ENCODE assay signal across 7 mouse cellular contexts in the genomic region with DNA sequence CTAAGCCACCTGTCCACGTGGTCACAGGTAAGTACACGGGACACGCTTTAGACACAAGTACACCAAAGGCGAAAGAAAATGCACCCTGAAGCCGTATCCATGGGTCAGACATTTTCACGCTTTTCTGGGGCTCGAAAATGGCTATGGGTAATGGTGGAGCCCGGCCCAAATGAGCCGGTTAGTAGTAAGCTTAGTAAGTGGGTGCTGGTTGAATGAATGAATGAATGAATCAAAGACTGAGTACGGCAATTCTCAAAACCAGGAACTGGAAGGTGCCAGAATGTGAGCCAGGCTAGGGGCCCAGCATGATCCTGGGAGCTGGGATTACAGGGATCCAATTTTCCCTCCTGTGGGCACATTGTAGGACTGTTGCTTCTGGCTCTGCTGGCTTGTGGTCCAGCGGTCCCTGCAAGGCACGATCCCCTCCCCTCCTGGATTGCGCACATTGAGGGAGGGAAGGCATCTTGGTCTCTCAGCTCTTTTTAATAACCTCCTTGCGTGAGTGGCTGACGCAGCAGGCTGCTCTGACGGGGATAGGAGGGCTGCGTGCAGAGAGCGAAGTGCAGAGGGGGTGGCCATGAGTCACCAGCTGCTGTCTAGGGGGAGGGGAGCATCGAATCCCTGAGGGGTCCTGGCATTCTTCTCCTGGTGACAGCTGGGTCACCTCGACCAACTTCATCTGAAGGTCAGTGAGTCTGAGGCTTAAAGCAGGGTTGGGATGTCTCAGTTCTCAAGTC. TPM values are rescaled to one million over a fixed set of nuclear protein-coding genes. Genes with fewer than 3 reads are reported as not detected.
DNase-seq lines count a peak whose midpoint lies in the region; ATAC-seq and TF ChIP-seq lines count a peak whose summit lies in the region.

A gene (plus strand): TSS at position 594 of the 737 bp plus-strand sequence.

- H3K4me3 ChIP-seq in G1E (ENCODE audit: low read depth, low read length), result peak within 1 kb of the TSS; percentile 72
- peak within 1 kb of the TSS; percentile 96 for H3K4me3 ChIP-seq in forebrain, embryonic 10.5 days
- H3K4me3 ChIP-seq in heart, postnatal 0 days (ENCODE audit: low read depth, low read length), result peak within 1 kb of the TSS; percentile 45
- H3K4me3 ChIP-seq in liver, postnatal 0 days (ENCODE audit: low read depth, low read length), result peak within 1 kb of the TSS; percentile 44

- H3K36me3 ChIP-seq in G1E (replicated peaks), result peaks cover 15% of the 10 kb centered on the region
- peaks cover 17% of the 10 kb centered on the region for H3K36me3 ChIP-seq in forebrain, embryonic 10.5 days (replicated peaks)
- H3K36me3 ChIP-seq in heart, postnatal 0 days (replicated peaks; ENCODE audit: control insufficient read depth, insufficient read depth, low read length), result peaks cover 10% of the 10 kb centered on the region
- H3K36me3 ChIP-seq in liver, postnatal 0 days (replicated peaks; ENCODE audit: insufficient read depth, low read length), result peaks cover 10% of the 10 kb centered on the region

- H3K4me1 ChIP-seq in G1E (ENCODE audit: insufficient read depth, low read depth, low read length), result peaks cover 86% of the 10 kb centered on the region
- H3K4me1 ChIP-seq in forebrain, embryonic 10.5 days, result peaks cover 85% of the 10 kb centered on the region
- peaks cover 51% of the 10 kb centered on the region for H3K4me1 ChIP-seq in heart, postnatal 0 days (ENCODE audit: control insufficient read depth, insufficient read depth)
- H3K4me1 ChIP-seq in liver, postnatal 0 days (ENCODE audit: insufficient read depth), result peaks cover 73% of the 10 kb centered on the region

- peak within 1 kb of the TSS; percentile 56 for H3K9ac ChIP-seq in heart, postnatal 0 days (replicated peaks; ENCODE audit: low read depth, low read length)
- peak within 1 kb of the TSS; percentile 52 for H3K9ac ChIP-seq in liver, postnatal 0 days (replicated peaks)

- 18% methylated on average over 20 of the region's 20 CpGs for WGBS in forebrain, embryonic 10.5 days
- WGBS in heart, postnatal 0 days, result 13% methylated on average over 20 of the region's 20 CpGs
- 25% methylated on average over 20 of the region's 20 CpGs for WGBS in liver, postnatal 0 days (ENCODE audit: insufficient replicate concordance)

- TF ChIP-seq EP300 in heart, postnatal 0 days (IDR thresholded peaks at IDR 0.05; ENCODE audit: low read depth), result no peak
- no peak for TF ChIP-seq EP300 in liver, postnatal 0 days (IDR thresholded peaks at IDR 0.05; ENCODE audit: low read depth)

- H3K27ac ChIP-seq in forebrain, embryonic 10.5 days, result peak within 1 kb of the TSS; percentile 100
- H3K27ac ChIP-seq in heart, postnatal 0 days (ENCODE audit: low read depth), result peak within 1 kb of the TSS; percentile 88
- peak within 1 kb of the TSS; percentile 52; the same call in 1 of the 2 replicates for H3K27ac ChIP-seq in liver, postnatal 0 days (ENCODE audit: low read depth)

- no peak for TF ChIP-seq CTCF in G1E (IDR thresholded peaks at IDR 0.05; ENCODE audit: low read depth, low read length)
- TF ChIP-seq CTCF in heart, postnatal 0 days (IDR thresholded peaks at IDR 0.05; ENCODE audit: low read depth), result no peak
- no peak for TF ChIP-seq CTCF in liver, postnatal 0 days (IDR thresholded peaks at IDR 0.05; ENCODE audit: low read depth)

- ATAC-seq in G1E (ENCODE audit: extremely low read depth, insufficient number of reproducible peaks, low FRiP score, poor library complexity, severe bottlenecking), result no peak
- peak; percentile 5; the same call in 1 of the 2 replicates for ATAC-seq in heart, postnatal 0 days (ENCODE audit: insufficient read depth, low read depth)
- no peak for ATAC-seq in liver, postnatal 0 days

- no peaks in the 10 kb centered on the region; the same call in 1 of the 2 replicates for H3K27me3 ChIP-seq in G1E (ENCODE audit: insufficient read depth, low read length)
- peaks cover 14% of the 10 kb centered on the region for H3K27me3 ChIP-seq in forebrain, embryonic 10.5 days (ENCODE audit: poor library complexity, severe bottlenecking)
- no peaks in the 10 kb centered on the region for H3K27me3 ChIP-seq in heart, postnatal 0 days (ENCODE audit: control insufficient read depth, insufficient read depth, low read length)
- no peaks in the 10 kb centered on the region for H3K27me3 ChIP-seq in liver, postnatal 0 days (ENCODE audit: insufficient read depth, low read length)

- peak within 1 kb of the TSS; percentile 87 for H3K4me2 ChIP-seq in heart, postnatal 0 days (ENCODE audit: low read depth, low read length)
- H3K4me2 ChIP-seq in liver, postnatal 0 days (ENCODE audit: low read depth, low read length), result peak within 1 kb of the TSS; percentile 91

- DNase-seq in G1E (ENCODE audit: low spot score), result no peak
- DNase-seq in adrenal gland, adult 8-10 months, result peak; percentile 78
- DNase-seq in forebrain, embryonic 10.5 days (ENCODE audit: extremely low spot score, low spot score), result no peak
- peak; percentile 84 for DNase-seq in heart, postnatal 0 days (ENCODE audit: low spot score)
- DNase-seq in kidney, postnatal 25 days, result peak; percentile 54 to 84
- peak; percentile 35 for DNase-seq in liver, postnatal 0 days
- DNase-seq in right cerebral cortex, postnatal 25 days, result peak; percentile 65

- peaks cover 7% of the 10 kb centered on the region for H3K9me3 ChIP-seq in G1E (replicated peaks)
- H3K9me3 ChIP-seq in forebrain, embryonic 10.5 days, result no peaks in the 10 kb centered on the region
- no peaks in the 10 kb centered on the region for H3K9me3 ChIP-seq in heart, postnatal 0 days (replicated peaks; ENCODE audit: control insufficient read depth, low read length)
- H3K9me3 ChIP-seq in liver, postnatal 0 days (ENCODE audit: low read length), result no peaks in the 10 kb centered on the region

RNA-seq across cellular contexts. Expression of the gene that starts here (rescaled TPM):
- total RNA-seq in G1E (2014; fragmentation: Nextera tagmentation) (18.1 and 21.2 TPM in 2 replicates), G1E (2017) (32.6 and 34.8 TPM in 2 replicates)
- 41.4 and 45.2 TPM in 2 replicates for polyA plus RNA-seq in G1E (2012)
- 100 to 1,000 TPM in 3 of 4 experiments, 10 to 100 TPM in 1; 44.2 to 234 (median 162) TPM for total RNA-seq in adrenal gland, adult 8-10 months (2022)
- polyA plus RNA-seq in forebrain, embryonic 10.5 days (2016; fragmentation: Nextera tagmentation; extraction: Ambion mirVana), result 90.9 and 116 TPM in 2 replicates
- 121 and 163 TPM in 2 replicates for total RNA-seq in heart, postnatal 0 days (2014; rRNA removed; ENCODE audit: low replicate concordance)
- polyA plus RNA-seq in heart, postnatal 0 days (2015; fragmentation: Nextera tagmentation; extraction: Ambion mirVana), result 208 and 330 TPM in 2 replicates
- polyA plus RNA-seq in liver, postnatal 0 days (2015; fragmentation: Nextera tagmentation; extraction: Ambion mirVana), result 87.0 and 93.3 TPM in 2 replicates

Comparison
In these comparisons a context has a peak if more than half of its experiments do, and no peak if none do; other contexts are left out.
1. DNase-seq: peak in adrenal gland, adult 8-10 months (single experiment), heart, postnatal 0 days (single experiment), kidney, postnatal 25 days (2 of 2), liver, postnatal 0 days (single experiment) and right cerebral cortex, postnatal 25 days (single experiment); none in G1E (single experiment) and forebrain, embryonic 10.5 days (single experiment).
2. H3K4me3 ChIP-seq: peak in every context shown above with its lines; median percentile 96 in forebrain, embryonic 10.5 days; 72 in G1E; 45 in heart, postnatal 0 days; 44 in liver, postnatal 0 days.
3. Peak in every context shown above with its lines, with median percentiles within 50 percentile points of each other: H3K27ac ChIP-seq.